Mouse (Mus musculus): ENCODE results near the gene Rpl31. TPM values are rescaled to one million over a fixed set of nuclear protein-coding genes. Genes with fewer than 3 reads are reported as not detected.

Gene Rpl31
- total RNA-seq (2021) = 1,000 to 10,000 TPM; 1,069 to 1,134 TPM
- long read RNA-seq, experiment 1, transcript Rpl31-201 (5 exons, 1,049 nt) = major isoform, 34 of 62 reads
- long read RNA-seq, experiment 1, transcript Rpl31-202 (5 exons, 487 nt) = minor isoform, 15 of 62 reads
- long read RNA-seq, experiment 1, transcript Rpl31-203 (4 exons, 630 nt) = minor isoform, 8 of 62 reads
- long read RNA-seq, experiment 1, partial matches to known transcripts = 1 of 62 reads
- long read RNA-seq, experiment 1, other reads (novel, unspliced or antisense) = 4 of 62 reads
- long read RNA-seq, experiment 2, transcript Rpl31-202 (5 exons, 487 nt) = minor isoform, 28 of 105 reads
- long read RNA-seq, experiment 2, transcript Rpl31-203 (4 exons, 630 nt) = minor isoform, 18 of 105 reads
- long read RNA-seq, experiment 2, transcript Rpl31-204 (3 exons, 468 nt) = minor isoform, 7 of 105 reads
- long read RNA-seq, experiment 2, transcript Rpl31-201 (5 exons, 1,049 nt) = major isoform, 45 of 105 reads
- long read RNA-seq, experiment 2, partial matches to known transcripts = 2 of 105 reads
- long read RNA-seq, experiment 2, other reads (novel, unspliced or antisense) = 4 of 105 reads

DNA sequence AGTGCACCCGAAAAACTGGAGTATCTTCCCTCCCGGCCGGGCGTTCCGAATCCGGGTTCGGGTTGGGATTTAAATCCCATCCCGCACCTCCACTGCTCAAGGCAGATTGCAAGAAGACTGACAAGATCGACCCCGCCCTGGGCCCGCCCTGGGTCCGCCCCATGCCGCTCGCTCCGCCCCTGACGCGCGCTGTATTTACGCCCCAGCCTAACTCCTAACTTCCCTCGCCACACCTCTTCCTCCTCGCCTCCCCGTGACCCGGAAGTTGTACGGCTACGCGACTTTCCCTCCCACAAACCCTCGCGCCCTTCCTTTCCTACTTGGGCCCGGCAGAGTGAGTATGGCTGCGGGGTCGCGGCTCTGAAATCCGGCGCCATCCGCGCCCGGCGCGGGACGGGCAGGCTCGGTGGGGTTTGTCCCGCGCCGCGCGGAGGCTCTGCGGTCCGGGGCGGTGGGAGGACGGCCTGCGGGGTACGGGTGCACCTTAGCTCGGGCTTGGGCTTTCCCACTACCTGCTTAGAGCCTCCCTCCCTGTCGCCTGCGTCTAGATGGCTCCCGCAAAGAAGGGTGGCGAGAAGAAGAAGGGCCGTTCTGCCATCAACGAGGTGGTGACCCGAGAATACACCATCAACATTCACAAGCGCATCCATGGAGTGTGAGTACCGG lies at the start of gene Rpl31:
Rpl31 (plus strand) TSS at position 242 of the 666 bp plus-strand sequence.
- peak; percentile 95 to 96 for DNase-seq (ENCODE audit: low spot score in 2 of 2)

DNA sequence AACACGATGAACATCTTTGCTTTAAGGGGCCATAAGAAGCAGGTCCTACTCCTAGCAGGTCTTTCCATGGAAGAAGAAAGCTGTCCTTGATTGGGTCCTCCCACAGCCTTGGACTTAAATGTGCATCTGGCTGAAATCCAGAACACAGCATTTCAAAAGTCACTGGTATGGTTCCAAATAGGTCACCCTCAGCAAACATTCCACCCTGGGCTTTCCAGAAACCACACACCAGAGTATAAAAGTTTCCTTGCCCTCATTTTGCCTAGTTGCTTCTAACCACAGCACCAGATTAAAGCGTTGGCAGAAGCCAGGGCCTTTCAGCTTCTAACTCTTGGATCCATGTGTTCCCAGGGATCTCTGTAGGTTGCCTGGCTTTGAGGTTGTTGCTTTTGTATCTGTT lies 49.7 kb upstream of the Rpl31 start:
- no peak for DNase-seq (ENCODE audit: low spot score in 2 of 2)

DNA sequence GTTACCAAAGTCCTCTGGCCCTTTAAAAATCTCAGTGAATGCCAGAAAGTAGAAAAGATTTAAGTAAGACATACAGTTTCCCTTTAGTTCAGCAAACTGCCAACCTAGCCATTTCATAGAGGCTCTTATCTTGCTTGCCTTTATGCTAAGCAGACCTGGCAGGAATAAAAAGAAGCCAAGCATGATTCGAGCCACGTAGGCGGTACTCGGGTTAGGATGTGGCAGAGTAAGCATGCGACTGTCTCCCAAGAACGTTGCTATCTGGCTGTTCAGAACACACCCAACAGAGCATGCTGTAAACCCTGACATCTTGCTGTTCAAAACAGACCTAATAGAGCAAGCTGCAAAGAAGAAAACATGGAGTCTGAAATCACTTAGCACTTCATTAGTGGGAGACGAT lies 48.8 kb upstream of the Rpl31 start:
- no peak for DNase-seq (ENCODE audit: low spot score in 2 of 2)

DNA sequence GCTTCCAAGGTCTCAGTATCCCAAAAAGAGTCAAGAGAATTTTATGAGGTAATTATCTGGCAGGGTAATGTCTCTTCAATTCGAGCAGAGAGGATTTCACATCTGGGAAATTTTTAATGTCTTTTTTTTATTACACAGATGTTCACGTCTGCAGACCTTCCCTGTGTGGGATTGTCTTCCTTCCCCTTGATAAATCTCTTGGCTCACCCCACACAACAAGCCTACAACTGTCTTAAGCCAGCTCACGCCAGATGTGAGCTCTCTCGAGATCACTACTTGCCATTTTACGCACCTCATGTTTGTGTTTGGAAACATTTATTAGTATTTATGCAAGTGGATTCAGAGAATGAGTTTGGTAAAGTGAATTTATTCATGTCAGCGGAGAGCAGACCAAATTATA lies 45.7 kb upstream of the Rpl31 start:
- DNase-seq (ENCODE audit: low spot score in 2 of 2) = no peak

DNA sequence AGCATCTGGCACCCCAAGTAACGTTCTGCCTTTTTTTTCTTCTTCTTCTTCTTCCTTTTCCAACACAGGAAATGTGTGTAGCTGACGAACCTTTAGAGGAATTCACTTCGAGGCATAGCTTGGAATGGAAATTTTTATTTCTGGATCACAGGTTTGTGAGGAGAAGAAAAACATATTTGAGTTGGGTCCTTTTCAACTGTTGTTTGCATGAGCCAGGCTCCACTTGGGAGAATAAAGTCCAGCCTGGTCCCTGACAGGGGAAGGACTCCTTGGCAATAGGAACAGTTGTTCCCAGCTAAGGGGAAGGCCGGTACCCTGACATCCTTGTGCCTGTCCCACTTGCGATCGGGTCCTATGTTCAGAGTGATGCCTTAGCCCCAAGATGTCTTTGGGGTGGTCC lies 42.4 kb upstream of the Rpl31 start:
- DNase-seq (ENCODE audit: low spot score in 2 of 2) = no peak

DNA sequence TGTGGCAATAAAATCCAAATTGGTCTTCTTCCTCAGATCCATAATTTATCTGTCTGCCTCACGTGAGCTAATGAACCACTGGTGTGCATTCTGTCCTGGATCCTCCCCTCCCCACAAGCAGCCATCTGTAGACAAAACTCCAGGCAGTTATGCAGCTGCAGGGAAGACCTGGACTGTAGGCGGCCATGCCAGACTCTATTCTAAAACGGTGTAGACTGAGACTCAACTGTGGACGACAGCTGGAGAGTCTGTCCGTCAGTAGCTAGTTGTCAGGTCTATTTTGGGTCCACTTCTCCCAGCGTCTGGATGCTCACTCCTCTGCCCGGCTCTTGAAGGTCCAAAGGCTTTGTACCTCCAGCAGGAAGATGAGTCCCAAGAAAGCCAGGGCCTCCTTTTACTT lies 40.1 kb upstream of the Rpl31 start:
- DNase-seq (ENCODE audit: low spot score in 2 of 2) = no peak

DNA sequence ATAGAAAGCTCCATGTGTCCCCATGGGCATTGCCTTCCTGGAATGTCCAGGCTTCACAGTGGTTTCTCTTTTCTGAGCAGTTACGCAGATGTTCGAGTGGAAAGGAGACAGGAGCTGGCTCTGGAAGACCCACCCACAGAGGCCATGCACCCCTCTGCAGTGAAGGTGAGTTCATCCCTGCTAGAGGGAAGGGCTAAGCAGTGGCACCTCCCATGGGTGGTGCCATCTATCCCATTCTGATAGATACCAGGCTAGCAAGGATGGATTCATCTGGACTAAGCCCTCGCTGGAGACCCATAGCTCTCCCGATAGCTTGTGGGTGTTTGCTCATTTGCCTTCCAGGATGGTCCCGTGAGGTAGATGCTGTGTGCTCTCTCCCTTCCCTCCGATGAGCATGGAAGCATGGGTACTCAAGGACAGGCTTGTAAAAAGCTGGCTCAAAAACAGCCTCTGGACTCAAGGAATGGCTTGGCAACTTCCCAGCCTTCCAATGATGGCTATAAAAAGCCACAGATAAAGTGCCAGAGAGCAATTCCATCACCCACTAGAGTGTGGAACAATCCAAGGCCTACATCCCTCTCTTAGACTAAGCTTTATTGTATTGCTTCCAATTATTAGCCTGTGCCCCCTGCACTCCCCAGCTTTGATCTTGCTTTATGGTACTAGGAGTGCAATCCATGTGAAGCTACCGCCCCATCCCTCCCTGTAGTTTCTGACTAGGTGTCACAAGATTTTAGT lies 36.6 kb upstream of the Rpl31 start:
- peak in 1 of 2 experiments; percentile 29 for DNase-seq (ENCODE audit: low spot score in 2 of 2)

DNA sequence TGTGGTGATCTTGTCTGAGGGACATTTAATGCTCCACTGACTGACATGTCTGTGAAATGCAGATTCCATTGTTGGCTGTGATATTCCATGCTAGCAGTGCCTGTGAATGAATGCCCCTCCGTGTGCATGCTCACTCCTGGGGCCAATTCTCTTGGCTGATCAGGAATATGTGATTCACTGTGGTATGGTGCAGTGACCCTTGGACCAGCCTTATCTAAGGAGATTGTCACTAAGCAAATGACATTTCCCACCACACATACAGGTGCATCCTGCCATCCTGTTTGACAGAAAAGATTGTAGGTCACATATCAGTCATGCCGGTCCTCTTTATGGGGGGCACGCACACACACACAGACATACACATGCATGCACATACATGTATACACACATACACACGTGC lies 35.2 kb upstream of the Rpl31 start:
- DNase-seq (ENCODE audit: low spot score in 2 of 2) = no peak

DNA sequence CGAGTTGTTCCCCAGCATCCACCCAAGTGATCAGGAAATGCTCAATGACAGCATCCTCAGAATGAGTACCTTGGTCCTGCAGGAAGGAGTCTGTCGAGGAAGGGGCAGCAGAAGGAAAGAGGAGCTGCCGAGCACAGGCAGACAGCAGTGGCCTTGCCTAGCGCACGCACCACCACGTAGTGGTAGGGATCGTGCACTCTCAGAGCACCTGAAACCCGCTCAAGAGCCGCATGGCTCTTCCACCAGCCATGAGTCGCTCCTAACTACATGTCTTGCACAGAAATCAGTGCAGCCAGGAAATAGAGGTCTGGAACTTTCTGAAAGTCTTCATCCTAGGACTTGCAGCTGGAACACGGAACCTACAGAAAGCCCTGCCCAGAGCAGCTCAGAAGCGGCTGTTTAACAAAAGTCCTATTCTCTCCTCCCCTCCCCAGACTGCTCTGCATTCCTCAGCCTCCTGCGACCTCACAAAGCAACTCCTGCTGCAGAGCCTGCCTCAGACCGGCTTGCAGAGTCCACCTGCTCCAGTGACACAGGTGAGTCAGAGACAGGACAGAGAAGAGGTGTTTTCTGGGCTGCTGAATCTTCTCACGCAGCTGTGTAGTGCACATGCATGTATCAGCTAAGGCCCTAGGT lies 32.0 kb upstream of the Rpl31 start:
- no peak for DNase-seq (ENCODE audit: low spot score in 2 of 2)

DNA sequence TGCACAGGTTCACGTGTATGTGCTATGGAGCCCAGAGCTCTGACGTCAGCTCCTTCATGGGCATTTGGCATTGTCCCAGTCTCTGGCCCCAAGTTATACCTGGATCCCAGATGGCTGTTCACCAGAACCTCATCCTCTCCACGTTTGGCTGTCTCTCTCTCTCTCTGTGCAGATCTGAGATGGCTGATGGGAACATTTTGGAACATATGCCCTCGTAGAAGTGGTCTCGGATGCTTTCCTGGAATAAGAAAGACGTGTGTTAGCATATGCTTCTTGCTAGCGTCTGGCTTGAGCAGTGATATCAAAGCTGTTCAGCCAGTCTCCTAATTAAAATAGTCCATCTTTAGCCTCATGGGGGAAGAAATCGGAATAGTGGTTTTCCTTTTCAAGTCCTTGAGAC lies 30.9 kb upstream of the Rpl31 start:
- no peak for DNase-seq (ENCODE audit: low spot score in 2 of 2)

DNA sequence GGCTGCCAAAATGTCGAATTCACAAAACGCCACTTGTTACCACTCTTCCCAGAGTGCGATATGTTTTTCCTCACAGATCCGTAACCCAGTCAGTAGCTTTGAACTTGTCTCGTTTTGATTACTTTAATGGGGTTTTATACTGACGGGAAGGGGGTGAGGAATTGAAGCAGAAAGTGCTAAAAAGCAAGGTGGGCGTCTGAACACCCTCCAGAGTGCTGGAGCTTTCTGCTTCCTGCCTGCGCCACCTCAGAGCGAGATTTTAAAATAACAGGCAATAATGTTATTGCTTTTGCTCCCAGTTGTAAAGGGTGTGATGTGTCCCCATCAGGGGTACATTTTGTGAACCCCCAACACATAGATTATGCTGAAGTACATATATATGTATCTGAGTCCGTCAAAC lies 28.8 kb upstream of the Rpl31 start:
- DNase-seq (ENCODE audit: low spot score in 2 of 2) = no peak

DNA sequence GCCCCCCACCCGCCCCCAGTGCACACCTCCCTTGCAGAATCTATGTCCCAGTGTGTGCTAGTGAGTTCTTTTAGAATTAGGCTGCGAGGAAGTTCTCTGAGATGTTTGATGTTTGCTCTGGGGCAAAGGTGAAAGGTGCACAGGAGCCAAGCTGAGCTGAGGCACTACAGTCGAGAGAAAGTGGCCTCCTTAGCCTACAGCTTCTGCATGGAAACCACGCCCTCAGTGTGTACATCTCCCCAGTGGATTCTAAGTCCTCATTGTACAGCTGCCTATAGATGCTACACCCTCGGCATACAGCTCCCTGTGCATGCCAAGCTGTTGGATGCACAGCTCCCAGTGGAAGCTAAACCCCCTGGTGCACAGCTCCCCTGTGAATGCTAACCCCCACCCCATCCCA lies 28.2 kb upstream of the Rpl31 start:
- no peak for DNase-seq (ENCODE audit: low spot score in 2 of 2)

DNA sequence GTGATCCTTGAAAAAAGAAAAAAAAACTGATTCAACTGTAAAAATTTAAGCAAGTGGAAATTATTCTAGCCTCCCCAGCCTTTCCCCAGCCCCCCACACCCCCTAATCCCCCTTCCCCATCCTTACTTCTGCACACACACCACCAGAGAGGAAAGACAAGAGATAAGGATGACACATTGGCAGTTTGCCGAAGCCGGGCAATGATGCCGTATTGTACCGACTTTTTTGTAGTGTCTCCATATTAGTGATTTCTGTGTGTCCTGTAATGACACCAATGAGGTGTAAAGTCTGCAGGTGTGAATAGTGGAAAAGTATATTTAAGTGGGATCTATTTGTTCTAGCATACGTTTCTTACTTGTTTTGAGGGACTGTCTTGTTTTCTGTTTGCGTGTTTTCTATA lies 27.5 kb upstream of the Rpl31 start:
- no peak for DNase-seq (ENCODE audit: low spot score in 2 of 2)

DNA sequence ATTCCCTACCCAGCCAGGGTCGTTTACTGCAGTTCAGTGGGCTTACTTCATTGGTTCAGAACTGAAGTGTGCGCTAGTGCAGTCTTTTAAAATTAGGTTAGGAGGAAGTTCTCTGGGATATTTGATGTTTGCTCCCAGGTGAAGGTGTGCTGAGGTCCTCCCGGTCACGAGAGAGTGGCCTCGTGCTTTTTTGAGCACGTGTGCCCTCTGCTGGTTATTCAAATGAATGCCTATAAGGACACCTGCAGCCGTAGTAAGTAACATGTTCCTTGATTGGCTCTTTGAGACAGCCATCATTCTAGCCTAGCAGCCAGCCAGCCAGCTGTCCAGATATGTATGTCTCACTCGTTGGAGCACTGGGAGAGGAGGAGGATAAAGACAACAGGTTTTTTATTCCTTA lies 27.0 kb upstream of the Rpl31 start:
- no peak for DNase-seq (ENCODE audit: low spot score in 2 of 2)

DNA sequence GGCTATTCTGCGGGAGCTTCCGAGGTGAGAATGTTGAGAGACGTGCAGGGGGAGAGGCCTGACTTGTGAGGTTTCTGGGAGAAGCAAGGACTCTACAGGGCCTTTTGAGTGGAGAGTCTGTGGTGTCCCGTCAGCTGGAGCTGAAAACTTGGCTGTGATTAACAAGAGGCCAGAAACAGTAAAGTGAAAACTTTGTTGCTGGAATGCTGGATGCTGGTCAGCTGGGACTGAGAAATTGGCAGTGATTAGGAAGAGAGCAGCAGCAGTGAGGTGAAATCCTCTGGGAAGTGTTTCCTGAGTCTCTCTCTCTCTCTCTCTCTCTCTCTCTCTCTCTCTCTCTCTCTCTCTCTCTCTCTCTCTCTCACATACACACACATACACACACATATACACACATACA lies 25.8 kb upstream of the Rpl31 start:
- no peak for DNase-seq (ENCODE audit: low spot score in 2 of 2)

DNA sequence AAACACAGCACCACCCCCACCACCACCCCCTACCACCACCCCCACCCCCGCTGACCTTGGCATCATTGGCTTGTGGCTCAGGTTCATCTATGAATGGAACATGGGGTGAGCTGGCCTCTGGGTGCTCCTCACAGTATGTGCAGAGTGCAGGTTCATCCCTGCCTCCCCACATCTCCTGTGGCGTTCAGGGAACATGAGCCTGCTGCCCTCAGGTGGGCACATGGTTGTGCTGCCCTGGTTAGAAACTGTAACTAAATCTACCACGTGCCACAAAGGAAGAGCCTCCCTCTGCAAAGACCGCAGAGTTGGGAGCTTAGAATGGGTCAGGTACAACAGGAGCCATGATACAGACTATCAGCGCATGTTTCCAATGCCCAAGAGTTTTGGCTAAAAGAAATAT lies 24.4 kb upstream of the Rpl31 start:
- no peak for DNase-seq (ENCODE audit: low spot score in 2 of 2)

DNA sequence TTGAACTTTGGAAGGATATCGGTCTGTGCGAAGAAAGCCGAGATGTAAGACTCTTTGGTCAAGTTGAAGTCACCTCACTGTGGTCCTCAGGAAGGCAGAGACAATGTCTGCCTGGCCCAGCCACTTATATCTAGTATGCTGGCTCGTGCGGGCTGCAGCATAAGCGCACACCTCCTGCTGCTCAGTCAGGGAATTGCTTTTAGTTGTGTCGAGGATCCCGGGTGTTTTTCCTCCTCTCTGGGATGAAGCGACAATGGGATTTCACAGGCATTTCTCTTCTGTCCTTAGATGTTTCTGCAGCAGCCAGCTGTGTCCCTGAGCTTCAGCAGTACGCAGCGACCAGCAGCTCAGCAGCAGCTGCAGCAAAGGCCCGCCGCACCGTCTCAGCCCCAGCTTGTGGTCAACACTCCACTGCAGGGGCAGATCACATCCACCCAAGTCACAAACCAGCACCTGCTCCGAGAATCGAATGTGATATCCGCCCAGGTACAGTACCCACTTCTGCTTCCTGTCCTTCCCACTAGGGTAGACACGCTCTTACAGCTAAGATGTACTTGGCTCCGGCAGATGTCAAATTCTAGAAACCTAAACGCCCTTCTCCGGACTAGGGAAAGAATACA lies 22.6 kb upstream of the Rpl31 start:
- no peak for DNase-seq (ENCODE audit: low spot score in 2 of 2)

DNA sequence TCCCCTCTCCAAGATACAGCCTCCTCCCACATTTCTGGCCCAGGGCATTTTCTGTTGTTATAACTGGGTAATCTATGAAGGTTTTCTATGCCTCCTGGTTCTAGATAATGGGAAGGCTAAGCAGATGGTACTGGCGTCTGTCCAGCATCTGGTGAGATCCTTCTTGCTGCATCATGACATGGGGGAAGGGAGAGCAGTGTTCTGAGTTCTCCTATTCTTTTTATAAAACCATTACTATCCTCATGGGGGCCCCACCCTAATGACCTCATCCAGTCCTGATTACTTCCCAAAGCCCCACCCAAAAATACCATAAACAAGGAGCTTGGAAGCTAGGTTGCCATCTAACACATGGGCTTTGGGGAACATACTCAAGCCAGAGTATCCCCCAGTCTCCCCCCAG lies 18.6 kb upstream of the Rpl31 start:
- no peak for DNase-seq (ENCODE audit: low spot score in 2 of 2)

DNA sequence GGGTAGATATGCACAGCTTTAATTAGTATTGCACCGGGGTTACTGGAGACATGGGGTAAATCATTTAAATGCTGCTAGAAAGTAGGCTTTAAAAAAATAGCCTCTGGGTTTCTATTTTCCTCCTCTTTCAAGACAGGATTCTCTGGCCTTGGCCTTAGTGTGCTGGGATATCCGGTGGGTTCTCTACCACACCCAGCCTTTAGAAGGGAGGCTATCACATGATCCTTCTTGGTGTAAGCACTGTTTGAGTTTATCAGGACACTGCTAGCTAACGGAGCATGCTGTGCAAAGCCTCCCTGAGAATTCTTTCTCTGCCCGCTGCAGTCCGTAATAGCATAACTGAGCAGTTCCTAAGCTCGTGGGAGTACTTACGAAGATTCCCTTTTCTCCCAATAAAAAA lies 18.2 kb upstream of the Rpl31 start:
- DNase-seq (ENCODE audit: low spot score in 2 of 2) = no peak

DNA sequence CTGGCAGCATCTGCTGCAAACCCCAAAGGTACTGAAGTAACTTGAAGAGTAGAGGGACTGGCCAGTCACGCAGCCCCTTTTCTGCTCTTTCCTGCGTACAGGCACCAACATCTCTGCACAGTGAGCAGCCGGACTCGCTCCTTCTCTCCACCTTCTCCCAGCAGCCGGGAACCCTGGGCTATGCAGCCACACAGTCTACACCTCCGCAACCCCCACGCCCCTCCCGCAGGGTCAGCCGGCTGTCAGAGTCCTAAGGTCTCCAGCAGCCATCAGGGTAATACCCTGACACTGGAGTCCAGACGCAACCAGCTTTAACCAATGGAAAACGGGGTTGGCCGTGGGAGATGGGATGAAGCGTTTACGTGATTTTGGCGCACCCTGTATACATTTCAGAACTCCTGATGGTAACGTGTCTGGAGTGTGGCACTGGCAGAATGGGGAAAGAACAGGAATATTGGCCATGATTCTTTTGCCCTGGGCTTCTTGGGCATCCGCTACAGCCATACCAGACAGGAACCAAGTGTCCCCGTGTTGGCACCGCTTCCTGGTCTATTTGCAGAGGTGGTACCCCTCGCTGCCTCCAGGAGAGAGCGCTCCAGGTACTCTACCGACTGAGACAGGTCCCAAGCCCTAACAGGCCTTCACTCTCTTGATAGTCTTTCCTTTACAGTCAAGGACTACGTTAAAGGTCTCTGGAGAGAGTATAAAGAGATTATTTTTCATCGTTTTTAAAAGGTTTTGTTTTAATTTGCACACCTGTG lies 5.7 kb upstream of the Rpl31 start:
- DNase-seq (ENCODE audit: low spot score in 2 of 2) = no peak
